Mouse (Mus musculus) megakaryocyte progenitor cell, adult 5-6 weeks (primary cell): ENCODE measurements around the gene Chgb. TPM values are rescaled to one million over a fixed set of nuclear protein-coding genes. Genes with fewer than 3 reads are reported as not detected.

Source experiments
- ATAC-seq: replicated peaks from 2 replicates; pipeline ENCODE4 v1.8.0; 2016; ENCODE audit warnings: mild to moderate bottlenecking, moderate TSS enrichment, inconsistent platforms; ENCODE audit not compliant: poor library complexity
- total RNA-seq, 2 experiments: library from RNA; stranded (forward) in 1 of 2; stranded (reverse) in 1 of 2; fragments of 157-497, 149-512 nt in 1 of 2; fragments of 200-1000 nt in 1 of 2; gene quantifications; 2 replicates each; pipeline versions ENCODE4 v1.2.3 to v1.2.4; 2015 to 2017

The Chgb gene
- total RNA-seq, 2 experiments from 2014 or later: not detected

DNA sequence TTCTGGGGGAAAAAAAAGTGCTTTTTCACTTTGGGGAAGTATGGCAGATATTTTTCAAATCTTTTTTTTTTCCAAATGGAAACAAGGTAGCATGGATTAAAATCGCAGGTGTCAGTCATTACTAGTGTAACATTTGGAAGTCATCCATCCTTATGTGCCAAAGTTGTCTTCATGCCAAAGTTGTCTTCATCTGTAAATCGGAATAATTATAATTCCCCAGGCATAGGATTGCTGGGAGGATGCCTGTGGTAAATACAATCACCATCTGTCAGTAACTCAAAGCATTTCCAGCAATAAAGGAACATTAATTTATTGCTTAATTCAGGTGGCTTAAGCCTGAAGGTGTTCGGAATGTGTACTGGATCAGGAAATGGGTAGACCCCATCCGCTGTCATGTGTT, 60.0 kb downstream of the Chgb start:
- ATAC-seq: no peak

Other genes starting within 250 kb of the Chgb start
- 28.9 and 32.2 TPM in 2 replicates for gene Gpcpd1, start 193.5 kb upstream of the Chgb start, total RNA-seq (2015)
- 17.9 and 23.1 TPM in 2 replicates for gene Gpcpd1, start 193.5 kb upstream of the Chgb start, total RNA-seq (2017)
- 4.3 and 8.2 TPM in 2 replicates for gene Shld1, start 94.3 kb upstream of the Chgb start, total RNA-seq (2015)
- gene Shld1, start 94.3 kb upstream of the Chgb start, total RNA-seq (2017): 4.4 and 7.7 TPM in 2 replicates
- gene Trmt6, start 34.8 kb downstream of the Chgb start, total RNA-seq (2015): 43.7 and 46.6 TPM in 2 replicates
- gene Trmt6, start 34.8 kb downstream of the Chgb start, total RNA-seq (2017): 40.4 and 53.4 TPM in 2 replicates
- 15.0 and 16.3 TPM in 2 replicates for gene Mcm8, start 34.9 kb downstream of the Chgb start, total RNA-seq (2015)
- gene Mcm8, start 34.9 kb downstream of the Chgb start, total RNA-seq (2017): 13.8 and 17.6 TPM in 2 replicates
- 45.2 and 47.4 TPM in 2 replicates for gene Crls1, start 65.4 kb downstream of the Chgb start, total RNA-seq (2015)
- 45.0 and 48.6 TPM in 2 replicates for gene Crls1, start 65.4 kb downstream of the Chgb start, total RNA-seq (2017)
- gene Lrrn4, start 99.6 kb downstream of the Chgb start, total RNA-seq (2015): 0.07 and 0.37 TPM in 2 replicates
- gene Lrrn4, start 99.6 kb downstream of the Chgb start, total RNA-seq (2017): 0.04 and 0.37 TPM in 2 replicates
- not detected in 2 replicates for gene Fermt1, start 164.6 kb downstream of the Chgb start, total RNA-seq (2015)
- gene Fermt1, start 164.6 kb downstream of the Chgb start, total RNA-seq (2017): not detected in 2 replicates